Mouse (Mus musculus): Measurements from ENCODE around the gene Med20.

Gene Med20

GRCm38 (mm10) chr17:47658741-47659243 lies 47.4 kb downstream of the Med20 start:
- in situ Hi-C loops (cut with MboI; ENCODE audit: unreplicated experiment in 2 of 2): no loop called here

- in situ Hi-C loops (cut with MboI; ENCODE audit: unreplicated experiment in 2 of 2): no loop called here
Observed at GRCm38 (mm10) chr17:47663009-47663713, 51.8 kb downstream of the Med20 start.

GRCm38 (mm10) chr17:47664474-47664873 lies 53.1 kb downstream of the Med20 start:
- in situ Hi-C loops (cut with MboI; ENCODE audit: unreplicated experiment in 2 of 2): no loop called here

- in situ Hi-C loops (cut with MboI; ENCODE audit: unreplicated experiment in 2 of 2): no loop called here
Observed at GRCm38 (mm10) chr17:47669166-47669565, 57.8 kb downstream of the Med20 start.

- in situ Hi-C loops (cut with MboI; ENCODE audit: unreplicated experiment in 2 of 2): no loop called here
Observed at GRCm38 (mm10) chr17:47671988-47672310, 60.6 kb downstream of the Med20 start.

- in situ Hi-C loops (cut with MboI; ENCODE audit: unreplicated experiment in 2 of 2): no loop called here
Observed at GRCm38 (mm10) chr17:47672311-47673111, 61.1 kb downstream of the Med20 start.

All from v-Abl transformed pro-B cells (cell line).